Mouse (Mus musculus): ENCODE results near the gene Cd81.

DNA sequence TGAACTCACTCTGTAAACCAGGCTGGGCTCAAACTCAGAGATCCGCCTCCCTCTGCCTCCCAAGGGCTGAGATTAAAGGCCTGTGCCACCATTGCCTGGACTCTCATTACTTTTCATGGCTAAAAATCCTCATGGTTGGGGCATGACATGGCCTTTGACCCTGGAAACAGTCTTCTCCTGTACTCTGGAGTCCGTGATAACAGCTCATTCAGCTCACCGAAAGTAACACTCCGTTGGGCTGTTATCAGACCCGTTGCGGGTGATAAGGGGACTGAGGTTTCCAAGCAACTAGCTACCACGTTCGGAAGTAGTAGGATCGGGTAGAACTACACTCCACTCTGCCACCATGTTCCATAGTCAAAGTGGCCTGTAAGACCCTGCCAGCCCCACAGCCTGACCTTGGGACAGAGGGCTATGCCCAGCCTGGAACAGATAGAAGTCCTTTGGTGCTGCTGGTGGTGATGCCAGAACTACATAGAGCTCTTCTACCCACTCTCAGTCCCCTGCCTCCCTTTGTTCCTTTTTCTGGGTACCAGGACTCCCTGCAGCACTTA, 5.2 kb downstream of the Cd81 start:
- TF ChIP-seq CTCF (conservative IDR thresholded peaks at IDR 0.05; ENCODE audit: insufficient read depth, insufficient read length, low read depth, low read length): no peak
- no peak for TF ChIP-seq POLR2A (IDR thresholded peaks at IDR 0.05; ENCODE audit: low read depth, low read length)
